Mouse (Mus musculus) C2C12 (cell line): ENCODE data around the gene Ankmy2. TPM values are rescaled to one million over a fixed set of nuclear protein-coding genes. Genes with fewer than 3 reads are reported as not detected.
"Not testable (repeated sequence)": the region's sequence is repeated elsewhere in the genome, so short reads cannot be mapped to it uniquely, and the experiment has no call there.

ENCODE experiments used
- H3K27me3 ChIP-seq: one replicate; pipeline ENCODE4 v1.6.1; 2011; ENCODE audit not compliant: control insufficient read depth, insufficient read depth, insufficient read length
- H3K36me3 ChIP-seq: one replicate; pipeline ENCODE4 v1.6.1; 2011; ENCODE audit not compliant: control insufficient read depth, insufficient read depth
- H3K4me3 ChIP-seq: one replicate; pipeline ENCODE4 v1.5.1; 2011; ENCODE audit warnings: mild to moderate bottlenecking, control low read depth; ENCODE audit not compliant: poor library complexity, insufficient read depth, severe bottlenecking
- H3K79me2 ChIP-seq: one replicate; pipeline ENCODE4 v1.6.1; 2011; ENCODE audit not compliant: control insufficient read depth, insufficient read depth
- H3K79me3 ChIP-seq: one replicate; pipeline ENCODE4 v1.6.1; 2011; ENCODE audit warnings: low read depth, control low read depth
- H3ac ChIP-seq: one replicate; pipeline ENCODE3; 2011; ENCODE audit warnings: low read depth; ENCODE audit not compliant: control insufficient read depth, insufficient read length
- CEBPB ChIP-seq: IDR thresholded peaks from one replicate; pipeline ENCODE4 v1.6.1; 2011; ENCODE audit warnings: low read depth, mild to moderate bottlenecking, control low read depth, moderate library complexity
- CTCF ChIP-seq: IDR thresholded peaks from one replicate; pipeline ENCODE4 v1.5.1; 2011; ENCODE audit not compliant: control insufficient read depth, insufficient read depth, insufficient read length
- FOSL1 ChIP-seq: IDR thresholded peaks from one replicate; pipeline ENCODE4 v1.8.0; 2011; ENCODE audit warnings: mild to moderate bottlenecking, low read length; ENCODE audit not compliant: poor library complexity, insufficient read depth, severe bottlenecking
- MAX ChIP-seq: IDR thresholded peaks from one replicate; pipeline ENCODE4 v1.6.1; 2011; ENCODE audit warnings: mild to moderate bottlenecking, control low read depth
- MYOD1 ChIP-seq: IDR thresholded peaks from one replicate; pipeline ENCODE4 v1.6.1; 2011; ENCODE audit warnings: low read depth; ENCODE audit not compliant: control insufficient read depth, insufficient read length
- MYOG ChIP-seq: IDR thresholded peaks from one replicate; pipeline ENCODE4 v1.6.1; 2011; ENCODE audit not compliant: control insufficient read depth, insufficient read length; ENCODE audit errors: extremely low read depth
- USF1 ChIP-seq: IDR thresholded peaks from one replicate; pipeline ENCODE4 v1.6.1; 2011; ENCODE audit warnings: low read depth, mild to moderate bottlenecking, control low read depth, moderate library complexity
- polyA plus RNA-seq: library from polyadenylated mRNA; unstranded; fragments of >200 nt; fragmentation: generic; extraction: Trizol; gene quantifications from one replicate; pipeline ENCODE4 v1.2.1, GENCODE M21; 2012; ENCODE audit warnings: missing spikeins

The Ankmy2 gene
- polyA plus RNA-seq, 1 experiment, result 8.3 TPM

- Histone ChIP-seq H3K4me3 (no peak overlapping the region), H3K79me3 (no peaks in the 10 kb centered on the region), H3K27me3 (no peaks in the 10 kb centered on the region), H3K79me2 (no peaks in the 10 kb centered on the region), H3K36me3 (peaks cover 52% of the 10 kb centered on the region), H3ac (no peak overlapping the region)
- no peak for TF ChIP-seq CEBPB
- TF ChIP-seq CTCF, result no peak
- no peak for TF ChIP-seq USF1
- TF ChIP-seq MYOD1, result no peak
- no peak for TF ChIP-seq MAX
- no peak for TF ChIP-seq MYOG
- no peak for TF ChIP-seq FOSL1
Observed at GRCm38 (mm10) chr12:36190343-36190742, 33.4 kb downstream of the Ankmy2 start.

- H3ac ChIP-seq, result no peak overlapping the region
- no peak overlapping the region for H3K4me3 ChIP-seq
- H3K79me3 ChIP-seq, result no peaks in the 10 kb centered on the region
- no peaks in the 10 kb centered on the region for H3K79me2 ChIP-seq
- TF ChIP-seq CEBPB (no peak), USF1 (no peak), MYOG (no peak), MAX (no peak), MYOD1 (no peak), CTCF (no peak), FOSL1 (no peak)
- peaks cover 39% of the 10 kb centered on the region for H3K36me3 ChIP-seq
- H3K27me3 ChIP-seq, result no peaks in the 10 kb centered on the region
Observed at GRCm38 (mm10) chr12:36194976-36195375, 38.1 kb downstream of the Ankmy2 start.

GRCm38 (mm10) chr12:36205579-36206119 lies 48.7 kb downstream of the Ankmy2 start:
- not testable (repeated sequence) for H3K79me2 ChIP-seq

DNA sequence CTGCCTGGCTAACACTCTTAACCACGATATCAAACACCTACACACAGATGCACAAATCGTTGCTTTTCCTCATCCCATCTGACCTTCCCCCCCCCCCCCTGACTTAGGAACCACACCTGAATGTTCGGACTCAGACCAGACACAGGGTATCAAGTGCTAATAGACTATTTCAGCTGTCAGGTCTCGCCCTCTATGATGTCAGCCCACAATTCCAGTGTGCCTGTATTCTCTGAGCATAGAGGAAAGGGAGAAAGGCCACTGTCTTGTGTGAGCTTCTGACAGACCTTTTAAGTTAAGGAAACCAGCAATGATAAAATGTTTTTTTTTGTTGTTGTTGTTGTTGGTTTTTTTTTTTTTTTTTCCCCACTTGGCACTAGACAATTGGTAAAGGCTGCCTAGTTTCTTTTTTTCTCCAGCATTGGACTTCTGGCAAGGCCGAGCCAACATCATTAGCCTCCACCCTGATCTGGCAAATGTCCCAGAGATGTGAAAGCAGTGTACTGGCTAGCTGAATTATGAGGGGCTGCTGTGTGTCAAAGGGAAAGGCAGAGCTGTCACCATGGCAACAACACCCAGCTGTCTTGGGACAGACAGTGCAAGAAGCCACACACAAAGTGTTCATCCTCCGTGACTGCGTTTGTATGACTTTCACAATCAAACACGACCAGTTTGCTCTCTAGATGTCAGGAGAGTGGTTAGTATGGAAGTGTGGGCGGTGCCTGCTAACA lies 50.3 kb downstream of the Ankmy2 start:
- Histone ChIP-seq H3K4me3 (no peak overlapping the region), H3K79me2 (no peaks in the 10 kb centered on the region), H3ac (no peak overlapping the region), H3K27me3 (no peaks in the 10 kb centered on the region), H3K79me3 (no peaks in the 10 kb centered on the region), H3K36me3 (no peaks in the 10 kb centered on the region)
- no peak for TF ChIP-seq CTCF
- TF ChIP-seq MYOG, result no peak
- no peak for TF ChIP-seq MAX
- no peak for TF ChIP-seq CEBPB
- no peak for TF ChIP-seq MYOD1
- TF ChIP-seq USF1, result no peak
- TF ChIP-seq FOSL1, result no peak

More at GRCm38 (mm10) chr12:36205579-36206119, 48.7 kb downstream of the Ankmy2 start:
- H3ac ChIP-seq, H3K79me3 ChIP-seq, H3K4me3 ChIP-seq, H3K36me3 ChIP-seq, H3K27me3 ChIP-seq: not testable (repeated sequence)

DNA sequence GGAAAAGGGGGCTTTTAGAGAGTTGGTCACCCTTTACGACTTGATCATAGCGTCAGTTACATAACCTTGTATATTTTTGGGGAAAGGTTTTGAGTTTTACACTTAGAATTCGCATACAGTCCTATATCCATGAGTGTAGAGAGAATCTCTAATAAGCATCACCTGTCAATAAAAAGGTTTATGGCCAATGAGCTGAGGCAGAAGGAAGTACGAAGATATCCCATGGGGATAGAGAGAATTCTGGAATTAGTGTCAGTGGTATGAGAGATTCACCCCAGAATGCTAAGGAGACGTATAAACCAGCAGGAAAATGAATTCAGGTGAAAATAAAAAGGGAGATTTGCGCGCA lies 50.9 kb downstream of the Ankmy2 start:
- Histone ChIP-seq H3K36me3 (no peaks in the 10 kb centered on the region), H3ac (no peak overlapping the region), H3K4me3 (no peak overlapping the region), H3K79me2 (no peaks in the 10 kb centered on the region), H3K79me3 (no peaks in the 10 kb centered on the region), H3K27me3 (no peaks in the 10 kb centered on the region)
- TF ChIP-seq CTCF (no peak), MYOD1 (no peak), MYOG (no peak), MAX (no peak)

DNA sequence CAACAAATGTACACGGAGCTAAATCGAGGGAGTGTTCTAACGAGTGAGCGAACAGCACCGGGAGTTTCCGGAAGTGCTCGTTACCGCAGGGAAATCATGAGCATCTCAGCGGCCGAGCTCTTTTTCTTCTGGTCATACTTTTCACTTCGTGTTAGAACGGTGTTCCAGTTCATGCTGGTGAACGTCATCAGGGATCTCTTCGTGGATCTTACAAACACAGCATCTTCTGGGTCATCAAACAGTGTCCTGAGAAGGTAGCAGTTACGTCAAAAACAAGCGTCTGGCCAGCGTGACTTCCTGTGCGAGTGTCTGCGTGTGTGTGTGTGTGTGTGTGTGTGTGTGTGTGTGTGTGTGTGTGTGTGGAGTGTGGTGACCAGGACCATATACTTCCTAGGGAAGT lies 51.5 kb downstream of the Ankmy2 start:
- Histone ChIP-seq H3ac (no peak overlapping the region), H3K79me2 (no peaks in the 10 kb centered on the region), H3K27me3 (no peaks in the 10 kb centered on the region), H3K79me3 (no peaks in the 10 kb centered on the region), H3K4me3 (no peak overlapping the region), H3K36me3 (no peaks in the 10 kb centered on the region)
- TF ChIP-seq FOSL1 (no peak), USF1 (no peak), MAX (no peak), MYOG (no peak), MYOD1 (no peak), CEBPB (no peak), CTCF (no peak)
